Mouse (Mus musculus): ENCODE results near the gene Olfr1123. TPM values are rescaled to one million over a fixed set of nuclear protein-coding genes. Genes with fewer than 3 reads are reported as not detected.
A peak's percentile ranks its signal among the peaks of the same experiment; 100 is the strongest.

Gene Olfr1123
- total and polyA plus RNA-seq, 3 experiments: not detected

DNA sequence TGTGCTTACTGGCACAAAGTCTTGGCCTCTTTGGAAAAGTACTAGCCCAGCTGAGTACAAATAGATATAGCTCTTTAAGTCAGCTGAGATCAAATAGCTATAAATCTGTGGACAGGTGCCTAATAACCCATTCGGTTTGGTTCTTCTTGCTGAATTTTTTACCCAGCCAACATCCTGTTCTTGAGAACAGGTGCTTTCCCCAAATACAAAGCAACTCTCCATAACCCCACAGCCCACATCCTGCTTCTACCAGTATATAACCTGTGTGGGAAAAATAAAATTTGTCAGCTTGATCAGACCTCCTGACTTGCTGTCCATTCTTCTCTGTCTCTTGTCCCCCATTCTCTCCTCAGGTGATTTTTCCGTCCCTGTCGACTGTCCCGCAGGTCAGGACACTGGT, 45.3 kb downstream of the Olfr1123 start:
- Histone ChIP-seq H3K9ac (ENCODE audit: control insufficient read depth, low read depth, low read length, poor library complexity, severe bottlenecking) (no peak overlapping the region), H3K27ac (ENCODE audit: control insufficient read depth, low read depth, low read length) (no peak overlapping the region), H3K9me3 (replicated peaks; ENCODE audit: insufficient read depth, low read length) (no peaks in the 10 kb centered on the region), H3K4me1 (ENCODE audit: control insufficient read depth in 1 of 2, insufficient read depth in 2 of 2, low read length in 2 of 2) (no peaks in the 10 kb centered on the region), H3K79me2 (ENCODE audit: control insufficient read depth, insufficient read depth, low read length, poor library complexity) (no peaks in the 10 kb centered on the region), H3K27me3 (ENCODE audit: control insufficient read depth in 1 of 2, insufficient read depth in 2 of 2, low read length in 2 of 2) (no peaks in the 10 kb centered on the region), H3K36me3 (ENCODE audit: control insufficient read depth in 1 of 2, insufficient read depth in 2 of 2, low read length in 2 of 2) (no peaks in the 10 kb centered on the region), H3K4me3 (ENCODE audit: control insufficient read depth in 1 of 2, insufficient read depth in 1 of 2, low read depth in 2 of 2, low read length in 2 of 2) (no peak overlapping the region)
- no peak for TF ChIP-seq MAFK (IDR thresholded peaks at IDR 0.05; ENCODE audit: borderline replicate concordance, low read depth, low read length)
- no peak for TF ChIP-seq SIN3A (IDR thresholded peaks at IDR 0.05; ENCODE audit: low read length)
- no peak for TF ChIP-seq CHD1 (IDR thresholded peaks at IDR 0.05; ENCODE audit: low read depth, low read length)
- no peak for TF ChIP-seq NRF1 (IDR thresholded peaks at IDR 0.05; ENCODE audit: insufficient read depth, low read depth, low read length, poor library complexity, severe bottlenecking)
- TF ChIP-seq MEF2A (IDR thresholded peaks at IDR 0.05; ENCODE audit: extremely low read depth, insufficient replicate concordance, low read depth, low read length, poor library complexity, severe bottlenecking): no peak
- no peak for TF ChIP-seq GATA1 (IDR thresholded peaks at IDR 0.05; ENCODE audit: low read depth, low read length)
- TF ChIP-seq RAD21 (IDR thresholded peaks at IDR 0.05; ENCODE audit: low read depth, low read length): no peak
- no peak for TF ChIP-seq MYB (IDR thresholded peaks at IDR 0.05; ENCODE audit: low read depth, low read length)
- no peak for TF ChIP-seq MAX (IDR thresholded peaks at IDR 0.05; ENCODE audit: low read length)
- TF ChIP-seq HCFC1 (IDR thresholded peaks at IDR 0.05; ENCODE audit: low read depth, low read length): no peak
- no peak for TF ChIP-seq USF1 (IDR thresholded peaks at IDR 0.05; ENCODE audit: low read depth, low read length)
- TF ChIP-seq CHD2 (IDR thresholded peaks at IDR 0.05; ENCODE audit: low read length): no peak
- TF ChIP-seq SMC3 (IDR thresholded peaks at IDR 0.05; ENCODE audit: low read depth, low read length): no peak
- TF ChIP-seq E2F4 (IDR thresholded peaks at IDR 0.05; ENCODE audit: borderline replicate concordance, low read depth, low read length): no peak
- no peak for TF ChIP-seq MAZ (IDR thresholded peaks at IDR 0.05; ENCODE audit: low read depth, low read length)
- TF ChIP-seq POLR2A (IDR thresholded peaks at IDR 0.05; ENCODE audit: control insufficient read depth in 1 of 2, insufficient read depth in 1 of 2, low read depth in 1 of 2, low read length in 2 of 2, poor library complexity in 1 of 2): no peak
- no peak for TF ChIP-seq MYC (IDR thresholded peaks at IDR 0.05; ENCODE audit: low read depth, low read length)
- DNase-seq (ENCODE audit: low read depth, low spot score): peak; percentile 8

Other genes starting within 250 kb of the Olfr1123 start
- not detected in 2 replicates for gene Olfr1112, start 228.8 kb upstream of the Olfr1123 start, total RNA-seq (2012; rRNA removed)
- not detected for gene Olfr1112, start 228.8 kb upstream of the Olfr1123 start, polyA plus RNA-seq (2012; ENCODE audit: insufficient read depth in 1 of 2, insufficient read length in 2 of 2, low read depth in 1 of 2, low replicate concordance in 2 of 2, missing spikeins in 1 of 2)
- gene Olfr1113, start 207.7 kb upstream of the Olfr1123 start, total RNA-seq (2012; rRNA removed): not detected in 2 replicates
- gene Olfr1113, start 207.7 kb upstream of the Olfr1123 start, polyA plus RNA-seq (2012; ENCODE audit: insufficient read depth in 1 of 2, insufficient read length in 2 of 2, low read depth in 1 of 2, low replicate concordance in 2 of 2, missing spikeins in 1 of 2): not detected
- not detected in 2 replicates for gene Olfr1115, start 168.6 kb upstream of the Olfr1123 start, total RNA-seq (2012; rRNA removed)
- not detected for gene Olfr1115, start 168.6 kb upstream of the Olfr1123 start, polyA plus RNA-seq (2012; ENCODE audit: insufficient read depth in 1 of 2, insufficient read length in 2 of 2, low read depth in 1 of 2, low replicate concordance in 2 of 2, missing spikeins in 1 of 2)
- not detected in 2 replicates for gene Olfr1116, start 149.1 kb upstream of the Olfr1123 start, total RNA-seq (2012; rRNA removed)
- gene Olfr1116, start 149.1 kb upstream of the Olfr1123 start, polyA plus RNA-seq (2012; ENCODE audit: insufficient read depth in 1 of 2, insufficient read length in 2 of 2, low read depth in 1 of 2, low replicate concordance in 2 of 2, missing spikeins in 1 of 2): under 1 TPM in 1 of 2 experiments, not detected in 1; 0.01 TPM
- not detected in 2 replicates for gene Olfr1118, start 109.1 kb upstream of the Olfr1123 start, total RNA-seq (2012; rRNA removed)
- not detected for gene Olfr1118, start 109.1 kb upstream of the Olfr1123 start, polyA plus RNA-seq (2012; ENCODE audit: insufficient read depth in 1 of 2, insufficient read length in 2 of 2, low read depth in 1 of 2, low replicate concordance in 2 of 2, missing spikeins in 1 of 2)
- gene Olfr1120, start 61.8 kb upstream of the Olfr1123 start, total RNA-seq (2012; rRNA removed): not detected in 2 replicates
- gene Olfr1120, start 61.8 kb upstream of the Olfr1123 start, polyA plus RNA-seq (2012; ENCODE audit: insufficient read depth in 1 of 2, insufficient read length in 2 of 2, low read depth in 1 of 2, low replicate concordance in 2 of 2, missing spikeins in 1 of 2): not detected
- gene Olfr1121, start 46.7 kb upstream of the Olfr1123 start, total RNA-seq (2012; rRNA removed): not detected in 2 replicates
- not detected for gene Olfr1121, start 46.7 kb upstream of the Olfr1123 start, polyA plus RNA-seq (2012; ENCODE audit: insufficient read depth in 1 of 2, insufficient read length in 2 of 2, low read depth in 1 of 2, low replicate concordance in 2 of 2, missing spikeins in 1 of 2)
- not detected in 2 replicates for gene Olfr1122, start 30.8 kb upstream of the Olfr1123 start, total RNA-seq (2012; rRNA removed)
- not detected for gene Olfr1122, start 30.8 kb upstream of the Olfr1123 start, polyA plus RNA-seq (2012; ENCODE audit: insufficient read depth in 1 of 2, insufficient read length in 2 of 2, low read depth in 1 of 2, low replicate concordance in 2 of 2, missing spikeins in 1 of 2)
- not detected in 2 replicates for gene Olfr1124, start 13.6 kb downstream of the Olfr1123 start, total RNA-seq (2012; rRNA removed)
- gene Olfr1124, start 13.6 kb downstream of the Olfr1123 start, polyA plus RNA-seq (2012; ENCODE audit: insufficient read depth in 1 of 2, insufficient read length in 2 of 2, low read depth in 1 of 2, low replicate concordance in 2 of 2, missing spikeins in 1 of 2): not detected
- not detected in 2 replicates for gene Olfr1126, start 37.3 kb downstream of the Olfr1123 start, total RNA-seq (2012; rRNA removed)
- not detected for gene Olfr1126, start 37.3 kb downstream of the Olfr1123 start, polyA plus RNA-seq (2012; ENCODE audit: insufficient read depth in 1 of 2, insufficient read length in 2 of 2, low read depth in 1 of 2, low replicate concordance in 2 of 2, missing spikeins in 1 of 2)
- gene Pramel7, start 80.5 kb downstream of the Olfr1123 start, total RNA-seq (2012; rRNA removed): not detected in 2 replicates
- not detected for gene Pramel7, start 80.5 kb downstream of the Olfr1123 start, polyA plus RNA-seq (2012; ENCODE audit: insufficient read depth in 1 of 2, insufficient read length in 2 of 2, low read depth in 1 of 2, low replicate concordance in 2 of 2, missing spikeins in 1 of 2)
- not detected in 2 replicates for gene Pramel6, start 89.9 kb downstream of the Olfr1123 start, total RNA-seq (2012; rRNA removed)
- gene Pramel6, start 89.9 kb downstream of the Olfr1123 start, polyA plus RNA-seq (2012; ENCODE audit: insufficient read depth in 1 of 2, insufficient read length in 2 of 2, low read depth in 1 of 2, low replicate concordance in 2 of 2, missing spikeins in 1 of 2): not detected
- gene Olfr153, start 115.2 kb downstream of the Olfr1123 start, total RNA-seq (2012; rRNA removed): not detected in 2 replicates
- gene Olfr153, start 115.2 kb downstream of the Olfr1123 start, polyA plus RNA-seq (2012; ENCODE audit: insufficient read depth in 1 of 2, insufficient read length in 2 of 2, low read depth in 1 of 2, low replicate concordance in 2 of 2, missing spikeins in 1 of 2): not detected
- gene Olfr1128, start 128.9 kb downstream of the Olfr1123 start, total RNA-seq (2012; rRNA removed): not detected in 2 replicates
- gene Olfr1128, start 128.9 kb downstream of the Olfr1123 start, polyA plus RNA-seq (2012; ENCODE audit: insufficient read depth in 1 of 2, insufficient read length in 2 of 2, low read depth in 1 of 2, low replicate concordance in 2 of 2, missing spikeins in 1 of 2): not detected
- not detected in 2 replicates for gene Olfr1129, start 157.3 kb downstream of the Olfr1123 start, total RNA-seq (2012; rRNA removed)
- under 1 TPM in 1 of 2 experiments, not detected in 1; 0.06 TPM for gene Olfr1129, start 157.3 kb downstream of the Olfr1123 start, polyA plus RNA-seq (2012; ENCODE audit: insufficient read depth in 1 of 2, insufficient read length in 2 of 2, low read depth in 1 of 2, low replicate concordance in 2 of 2, missing spikeins in 1 of 2)
- not detected in 2 replicates for gene Olfr1130, start 189.6 kb downstream of the Olfr1123 start, total RNA-seq (2012; rRNA removed)
- not detected for gene Olfr1130, start 189.6 kb downstream of the Olfr1123 start, polyA plus RNA-seq (2012; ENCODE audit: insufficient read depth in 1 of 2, insufficient read length in 2 of 2, low read depth in 1 of 2, low replicate concordance in 2 of 2, missing spikeins in 1 of 2)
- gene Olfr1131, start 210.5 kb downstream of the Olfr1123 start, total RNA-seq (2012; rRNA removed): not detected in 2 replicates
- not detected for gene Olfr1131, start 210.5 kb downstream of the Olfr1123 start, polyA plus RNA-seq (2012; ENCODE audit: insufficient read depth in 1 of 2, insufficient read length in 2 of 2, low read depth in 1 of 2, low replicate concordance in 2 of 2, missing spikeins in 1 of 2)
- gene Olfr1132, start 220.9 kb downstream of the Olfr1123 start, total RNA-seq (2012; rRNA removed): not detected in 2 replicates
- not detected for gene Olfr1132, start 220.9 kb downstream of the Olfr1123 start, polyA plus RNA-seq (2012; ENCODE audit: insufficient read depth in 1 of 2, insufficient read length in 2 of 2, low read depth in 1 of 2, low replicate concordance in 2 of 2, missing spikeins in 1 of 2)
- not detected in 2 replicates for gene Olfr1133, start 230.7 kb downstream of the Olfr1123 start, total RNA-seq (2012; rRNA removed)
- gene Olfr1133, start 230.7 kb downstream of the Olfr1123 start, polyA plus RNA-seq (2012; ENCODE audit: insufficient read depth in 1 of 2, insufficient read length in 2 of 2, low read depth in 1 of 2, low replicate concordance in 2 of 2, missing spikeins in 1 of 2): not detected
- not detected in 2 replicates for gene Olfr1134, start 241.8 kb downstream of the Olfr1123 start, total RNA-seq (2012; rRNA removed)
- gene Olfr1134, start 241.8 kb downstream of the Olfr1123 start, polyA plus RNA-seq (2012; ENCODE audit: insufficient read depth in 1 of 2, insufficient read length in 2 of 2, low read depth in 1 of 2, low replicate concordance in 2 of 2, missing spikeins in 1 of 2): not detected